Mouse (Mus musculus): ENCODE results near the gene Ankrd9. TPM values are rescaled to one million over a fixed set of nuclear protein-coding genes. Genes with fewer than 3 reads are reported as not detected.

Ankrd9 gene
- polyA plus RNA-seq, 1 experiment from 2014 or later: 16.7 TPM

DNA sequence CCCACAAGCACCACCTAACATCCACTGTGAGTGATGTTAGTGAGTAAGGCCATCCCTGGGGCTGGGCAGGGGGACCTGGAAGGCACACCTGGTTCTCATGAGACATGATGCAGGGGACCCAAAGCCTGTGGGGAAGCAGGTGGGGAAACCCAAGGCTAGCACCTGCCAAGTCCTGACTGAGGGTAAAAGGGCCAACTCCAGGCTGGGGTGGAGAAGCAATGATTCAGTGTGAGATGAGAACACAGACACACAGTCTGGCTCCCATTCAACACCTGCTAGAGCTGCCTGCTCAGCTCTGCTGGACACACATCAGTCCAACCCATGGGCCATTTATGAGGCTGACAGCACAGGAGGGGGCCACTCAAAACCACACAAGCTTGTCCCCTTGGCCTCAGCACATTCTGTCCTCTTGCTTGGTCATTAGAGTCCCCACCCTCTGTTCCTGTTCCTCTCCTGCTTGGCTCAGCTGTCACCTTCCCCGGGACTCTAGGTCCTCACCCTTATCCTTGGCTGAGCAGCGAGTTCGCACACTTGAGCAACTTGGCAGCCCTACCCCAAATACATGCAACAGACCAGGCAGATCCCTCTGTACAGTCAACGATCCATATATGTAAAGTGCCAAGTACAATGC lies 2.9 kb downstream of the Ankrd9 start:
- Histone ChIP-seq H3K9me3 (no peaks in the 10 kb centered on the region), H3K27ac (no peak overlapping the region), H3K27me3 (no peaks in the 10 kb centered on the region), H3K4me3 (replicated peaks) (no peak overlapping the region), H3K36me3 (peaks cover 57% of the 10 kb centered on the region), H3K9ac (replicated peaks) (no peak overlapping the region), H3K4me1 (replicated peaks) (peaks cover 15% of the 10 kb centered on the region), H3K4me2 (0 out of 2 replicates have a peak overlapping the region, but pooled peaks have one; percentile 94)
- ATAC-seq (ENCODE audit: insufficient number of reproducible peaks, insufficient read depth, low FRiP score, low TSS enrichment, low read depth): no peak
- 89% methylated on average over 4 of the region's 4 CpGs for WGBS

DNA sequence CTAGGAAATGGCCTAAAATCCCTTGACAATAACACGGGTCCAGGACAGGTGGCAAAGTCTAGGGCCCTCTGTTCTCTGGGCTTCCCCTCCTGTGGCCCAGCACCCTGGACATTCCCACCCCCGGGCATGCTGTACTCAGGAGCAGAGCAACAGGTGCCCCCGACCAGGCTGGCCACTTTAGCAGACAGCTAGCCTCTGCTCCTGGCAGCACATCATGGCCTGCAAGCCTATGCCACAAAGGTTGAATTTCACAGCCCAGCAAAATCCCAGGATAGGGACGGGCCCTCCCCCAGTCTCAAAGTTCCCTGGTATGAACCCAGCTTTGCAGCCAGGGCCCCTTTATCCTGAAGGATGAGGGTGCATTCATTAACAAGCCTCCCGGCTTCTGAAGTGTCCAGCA lies 3.5 kb downstream of the Ankrd9 start:
- 83% methylated on average over 5 of the region's 5 CpGs for WGBS
- peaks cover 63% of the 10 kb centered on the region for H3K36me3 ChIP-seq
- peaks cover 15% of the 10 kb centered on the region for H3K4me1 ChIP-seq (replicated peaks)
- H3K4me3 ChIP-seq (replicated peaks): no peak overlapping the region
- no peak overlapping the region for H3K27ac ChIP-seq
- no peak overlapping the region for H3K9ac ChIP-seq (replicated peaks)
- ATAC-seq (ENCODE audit: insufficient number of reproducible peaks, insufficient read depth, low FRiP score, low TSS enrichment, low read depth): no peak
- no peaks in the 10 kb centered on the region for H3K27me3 ChIP-seq
- no peaks in the 10 kb centered on the region for H3K9me3 ChIP-seq
- no peak overlapping the region for H3K4me2 ChIP-seq

DNA sequence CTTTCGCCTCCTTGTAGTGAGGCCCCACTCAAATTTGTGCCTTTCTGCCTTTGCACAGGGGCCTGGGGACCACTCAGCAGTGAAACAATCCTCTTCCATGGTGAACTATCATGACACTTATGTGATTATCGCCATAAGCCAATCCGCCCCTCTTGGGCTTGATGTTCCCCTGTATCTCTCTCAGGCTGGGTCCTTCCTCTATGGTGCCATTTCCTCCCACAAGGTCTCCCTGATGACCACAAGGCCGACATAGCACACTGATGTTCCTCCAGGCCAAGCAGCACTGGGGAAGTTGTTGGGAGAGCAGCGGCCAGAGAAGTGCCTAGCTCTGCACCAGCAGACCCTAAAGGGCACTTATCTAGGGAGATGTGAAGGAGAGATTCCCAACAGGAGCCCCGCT lies 4.1 kb downstream of the Ankrd9 start:
- Histone ChIP-seq H3K9ac (replicated peaks) (no peak overlapping the region), H3K4me1 (replicated peaks) (peaks cover 15% of the 10 kb centered on the region), H3K36me3 (peaks cover 69% of the 10 kb centered on the region), H3K27me3 (no peaks in the 10 kb centered on the region), H3K4me2 (no peak overlapping the region), H3K4me3 (replicated peaks) (no peak overlapping the region), H3K9me3 (no peaks in the 10 kb centered on the region), H3K27ac (no peak overlapping the region)
- 87% methylated on average over 6 of the region's 6 CpGs for WGBS
- no peak for ATAC-seq (ENCODE audit: insufficient number of reproducible peaks, insufficient read depth, low FRiP score, low TSS enrichment, low read depth)

DNA sequence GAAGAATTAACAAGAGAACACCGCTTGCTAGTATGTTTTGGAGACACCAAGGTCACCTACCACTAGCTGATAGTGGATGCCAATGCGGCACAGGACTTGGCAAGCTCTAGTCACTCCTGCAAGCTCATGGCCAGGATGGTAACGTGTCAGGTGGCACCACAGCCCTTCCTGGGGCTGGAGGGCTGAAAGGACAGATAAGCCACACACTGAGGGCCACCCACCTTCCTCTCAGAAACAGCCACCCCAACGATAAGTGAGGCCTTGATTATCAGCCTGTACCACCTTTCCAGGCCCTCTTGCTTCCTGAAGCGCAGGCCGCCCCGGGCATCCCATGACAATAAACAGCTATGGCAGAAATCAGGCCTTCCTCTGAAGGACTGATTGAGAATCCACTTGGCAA lies 4.5 kb downstream of the Ankrd9 start:
- Histone ChIP-seq H3K4me1 (replicated peaks) (peaks cover 11% of the 10 kb centered on the region), H3K9me3 (no peaks in the 10 kb centered on the region), H3K9ac (replicated peaks) (no peak overlapping the region; the same call in 1 of the 2 replicates), H3K36me3 (peaks cover 74% of the 10 kb centered on the region), H3K4me2 (no peak overlapping the region), H3K27ac (no peak overlapping the region), H3K27me3 (no peaks in the 10 kb centered on the region), H3K4me3 (replicated peaks) (no peak overlapping the region)
- no peak for ATAC-seq (ENCODE audit: insufficient number of reproducible peaks, insufficient read depth, low FRiP score, low TSS enrichment, low read depth)
- 89% methylated on average over 7 of the region's 7 CpGs for WGBS

DNA sequence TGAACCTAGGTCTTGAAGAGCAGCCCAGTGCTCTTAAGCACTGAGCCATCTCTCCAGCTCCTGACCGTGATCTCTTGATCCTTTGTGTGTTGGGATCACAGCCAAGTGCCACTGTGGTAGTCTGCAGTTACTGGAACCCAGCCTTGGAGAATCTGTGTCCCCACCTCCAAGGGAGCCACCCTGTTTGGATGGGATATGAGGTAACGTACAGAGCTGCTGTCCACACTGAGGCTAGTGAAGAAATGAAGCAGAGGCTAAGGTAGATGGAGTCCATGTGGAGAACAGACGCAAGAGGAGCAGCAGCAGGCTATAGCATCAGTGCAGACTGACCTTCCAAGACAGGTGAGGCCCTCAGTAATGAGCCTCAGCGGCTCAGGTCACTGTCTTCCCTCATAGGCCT lies 5.0 kb downstream of the Ankrd9 start:
- Histone ChIP-seq H3K4me2 (no peak overlapping the region), H3K4me1 (replicated peaks) (peaks cover 11% of the 10 kb centered on the region), H3K4me3 (replicated peaks) (no peak overlapping the region), H3K9ac (replicated peaks) (no peak overlapping the region), H3K27ac (no peak overlapping the region), H3K9me3 (no peaks in the 10 kb centered on the region), H3K36me3 (peaks cover 78% of the 10 kb centered on the region), H3K27me3 (no peaks in the 10 kb centered on the region)
- 89% methylated on average over 4 of the region's 4 CpGs for WGBS
- ATAC-seq (ENCODE audit: insufficient number of reproducible peaks, insufficient read depth, low FRiP score, low TSS enrichment, low read depth): no peak

DNA sequence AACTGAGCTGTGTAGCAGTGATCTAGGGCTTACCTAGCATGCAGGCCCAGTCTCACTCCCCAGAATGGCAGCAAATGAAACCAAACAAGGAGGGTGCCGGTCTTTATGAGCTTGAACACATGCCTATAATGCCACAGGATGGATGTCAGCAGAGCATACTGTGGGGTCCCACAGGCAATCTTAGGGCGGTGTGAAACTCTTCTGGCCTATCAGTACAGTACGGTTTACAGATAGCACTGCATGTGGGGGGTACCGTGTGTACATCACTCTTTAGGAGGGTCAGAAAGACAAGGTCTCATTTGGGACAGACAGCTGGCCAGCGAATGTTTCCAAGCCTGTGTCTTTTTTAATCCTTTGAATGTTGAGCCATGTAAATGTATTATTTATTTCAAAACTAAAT lies 6.9 kb downstream of the Ankrd9 start:
- H3K9me3 ChIP-seq: no peaks in the 10 kb centered on the region
- H3K27ac ChIP-seq: no peak overlapping the region
- no peak overlapping the region for H3K4me2 ChIP-seq
- no peak for ATAC-seq (ENCODE audit: insufficient number of reproducible peaks, insufficient read depth, low FRiP score, low TSS enrichment, low read depth)
- H3K9ac ChIP-seq (replicated peaks): no peak overlapping the region
- 92% methylated on average over 5 of the region's 5 CpGs for WGBS
- peaks cover 92% of the 10 kb centered on the region for H3K36me3 ChIP-seq
- H3K4me1 ChIP-seq (replicated peaks): no peaks in the 10 kb centered on the region
- H3K4me3 ChIP-seq (replicated peaks): no peak overlapping the region
- no peaks in the 10 kb centered on the region for H3K27me3 ChIP-seq

DNA sequence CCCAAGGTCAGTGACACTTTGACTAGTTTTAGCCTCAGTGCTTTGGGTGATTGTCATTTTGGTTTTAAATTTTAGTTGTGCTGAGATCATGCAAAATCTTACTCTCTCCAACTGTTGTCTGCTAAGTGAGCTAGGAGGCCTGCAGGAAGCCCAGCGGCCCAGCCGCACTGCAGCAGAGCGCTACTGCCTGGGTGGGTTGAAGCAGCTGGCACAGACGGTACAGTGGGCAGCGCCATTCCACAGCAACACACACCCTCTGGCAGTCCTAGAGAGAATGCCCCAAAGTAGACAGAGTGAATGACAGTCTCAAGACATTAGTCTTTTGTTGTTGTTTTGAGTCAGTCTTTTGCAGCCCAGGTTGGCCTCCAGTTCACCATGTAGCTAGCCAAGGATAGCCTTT lies 8.4 kb downstream of the Ankrd9 start:
- Histone ChIP-seq H3K9ac (replicated peaks) (no peak overlapping the region), H3K4me1 (replicated peaks) (no peaks in the 10 kb centered on the region), H3K4me3 (replicated peaks) (no peak overlapping the region), H3K27me3 (no peaks in the 10 kb centered on the region), H3K36me3 (peaks cover 77% of the 10 kb centered on the region), H3K9me3 (no peaks in the 10 kb centered on the region), H3K27ac (no peak overlapping the region), H3K4me2 (no peak overlapping the region)
- ATAC-seq (ENCODE audit: insufficient number of reproducible peaks, insufficient read depth, low FRiP score, low TSS enrichment, low read depth): no peak
- WGBS: 95% methylated on average over 5 of the region's 5 CpGs

DNA sequence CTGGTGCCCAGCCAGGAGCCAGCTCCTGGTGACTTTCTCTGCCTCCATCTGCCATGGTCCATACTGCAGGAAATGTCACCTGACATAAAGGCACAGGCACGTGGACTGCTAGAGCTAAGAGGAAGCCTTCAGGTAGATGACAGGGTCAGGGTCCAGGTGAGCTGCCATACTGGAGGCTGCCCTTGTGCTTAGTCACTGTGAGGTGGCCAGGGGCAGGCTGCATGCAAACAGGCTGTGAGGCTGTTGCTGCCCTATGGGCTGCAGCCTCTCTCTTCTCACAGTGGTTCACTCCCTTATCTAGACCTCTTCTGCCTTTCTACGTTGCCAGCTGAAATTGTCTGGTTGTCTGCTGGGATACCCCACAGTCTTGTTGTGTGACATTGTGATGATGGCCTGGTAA lies 11.7 kb downstream of the Ankrd9 start:
- WGBS: 88% methylated on average over 2 of the region's 2 CpGs
- no peak for ATAC-seq (ENCODE audit: insufficient number of reproducible peaks, insufficient read depth, low FRiP score, low TSS enrichment, low read depth)
- no peak overlapping the region for H3K4me2 ChIP-seq

DNA sequence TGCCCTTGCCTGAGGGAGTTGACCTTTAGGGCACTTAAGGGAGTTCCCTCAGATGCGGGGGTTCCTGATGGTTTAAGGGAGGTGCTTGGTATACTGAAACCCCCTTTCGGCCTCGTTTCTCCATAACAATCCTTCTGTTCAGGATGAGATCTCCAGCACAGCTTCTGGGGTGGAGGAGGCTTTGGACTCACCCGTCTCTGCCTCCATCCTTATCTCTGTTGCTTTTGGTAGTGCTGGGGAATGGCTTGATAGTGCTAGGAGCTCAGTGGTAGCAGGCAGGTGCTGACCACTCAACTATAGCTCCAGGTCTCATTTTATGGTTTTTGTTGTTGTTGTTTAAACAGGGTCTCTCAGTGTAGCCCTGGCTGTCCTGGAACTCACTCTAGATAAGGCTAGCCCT lies 12.8 kb downstream of the Ankrd9 start:
- no peak for ATAC-seq (ENCODE audit: insufficient number of reproducible peaks, insufficient read depth, low FRiP score, low TSS enrichment, low read depth)
- 79% methylated on average over 4 of the region's 4 CpGs for WGBS

More for the DNA sequence above, 11.7 kb downstream of the Ankrd9 start:
- no peaks in the 10 kb centered on the region for H3K27me3 ChIP-seq
- no peak overlapping the region for H3K9ac ChIP-seq (replicated peaks)
- H3K4me3 ChIP-seq (replicated peaks): no peak overlapping the region
- no peaks in the 10 kb centered on the region for H3K4me1 ChIP-seq (replicated peaks)
- H3K9me3 ChIP-seq: no peaks in the 10 kb centered on the region
- H3K27ac ChIP-seq: no peak overlapping the region
- peaks cover 55% of the 10 kb centered on the region for H3K36me3 ChIP-seq

DNA sequence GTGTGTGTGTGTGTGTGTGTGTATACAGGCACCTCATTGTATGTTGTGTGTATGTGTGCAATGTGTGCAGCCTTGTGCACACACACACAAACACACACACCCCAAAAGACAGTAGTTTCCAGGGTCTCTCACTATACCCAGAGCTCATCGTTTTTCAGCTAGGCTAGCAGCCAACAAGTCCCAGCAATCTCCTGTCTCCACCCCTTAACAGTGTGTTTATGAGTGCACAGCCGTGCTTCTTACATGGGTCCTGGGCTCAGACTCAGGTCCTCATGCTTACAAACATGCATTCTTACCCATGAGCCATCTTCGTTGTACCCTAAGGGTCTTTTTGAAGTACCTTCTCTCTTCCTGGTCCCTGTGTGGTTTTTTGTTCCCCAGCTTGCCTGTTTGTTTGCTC lies 13.3 kb downstream of the Ankrd9 start:
- 61% methylated on average over 3 of the region's 3 CpGs for WGBS
- H3K9ac ChIP-seq (replicated peaks): no peak overlapping the region
- ATAC-seq (ENCODE audit: insufficient number of reproducible peaks, insufficient read depth, low FRiP score, low TSS enrichment, low read depth): no peak

More for the DNA sequence above, 12.8 kb downstream of the Ankrd9 start:
- Histone ChIP-seq H3K27ac (no peak overlapping the region), H3K4me2 (no peak overlapping the region), H3K4me1 (replicated peaks) (no peaks in the 10 kb centered on the region), H3K27me3 (no peaks in the 10 kb centered on the region), H3K9ac (replicated peaks) (no peak overlapping the region), H3K9me3 (no peaks in the 10 kb centered on the region), H3K36me3 (peaks cover 50% of the 10 kb centered on the region), H3K4me3 (replicated peaks) (no peak overlapping the region)

DNA sequence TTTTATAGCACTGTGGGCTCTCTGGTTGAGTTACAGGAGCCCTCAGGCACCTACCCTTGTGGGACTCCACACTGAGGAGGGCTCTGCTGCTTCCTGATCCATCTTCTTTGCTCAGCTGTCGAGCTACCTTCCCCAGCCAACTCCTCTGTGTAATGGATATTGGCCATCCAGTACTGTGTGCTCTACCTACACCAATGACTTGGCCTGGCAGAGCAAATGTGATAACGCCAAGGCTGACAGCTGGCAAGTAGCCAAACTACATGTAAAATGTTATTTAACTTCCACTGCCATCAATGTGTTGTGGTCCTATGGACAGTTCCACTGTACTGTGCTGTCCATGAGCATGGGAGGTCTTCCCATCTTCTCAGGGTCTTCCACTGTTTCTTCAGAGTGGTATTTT lies 16.9 kb downstream of the Ankrd9 start:
- WGBS: 88% methylated on average over 2 of the region's 2 CpGs
- Histone ChIP-seq H3K9me3 (no peaks in the 10 kb centered on the region), H3K4me2 (no peak overlapping the region)

More for the DNA sequence above, 13.3 kb downstream of the Ankrd9 start:
- Histone ChIP-seq H3K36me3 (peaks cover 50% of the 10 kb centered on the region), H3K9me3 (no peaks in the 10 kb centered on the region), H3K27ac (no peak overlapping the region), H3K4me3 (replicated peaks) (no peak overlapping the region), H3K4me2 (no peak overlapping the region), H3K4me1 (replicated peaks) (no peaks in the 10 kb centered on the region), H3K27me3 (no peaks in the 10 kb centered on the region)

DNA sequence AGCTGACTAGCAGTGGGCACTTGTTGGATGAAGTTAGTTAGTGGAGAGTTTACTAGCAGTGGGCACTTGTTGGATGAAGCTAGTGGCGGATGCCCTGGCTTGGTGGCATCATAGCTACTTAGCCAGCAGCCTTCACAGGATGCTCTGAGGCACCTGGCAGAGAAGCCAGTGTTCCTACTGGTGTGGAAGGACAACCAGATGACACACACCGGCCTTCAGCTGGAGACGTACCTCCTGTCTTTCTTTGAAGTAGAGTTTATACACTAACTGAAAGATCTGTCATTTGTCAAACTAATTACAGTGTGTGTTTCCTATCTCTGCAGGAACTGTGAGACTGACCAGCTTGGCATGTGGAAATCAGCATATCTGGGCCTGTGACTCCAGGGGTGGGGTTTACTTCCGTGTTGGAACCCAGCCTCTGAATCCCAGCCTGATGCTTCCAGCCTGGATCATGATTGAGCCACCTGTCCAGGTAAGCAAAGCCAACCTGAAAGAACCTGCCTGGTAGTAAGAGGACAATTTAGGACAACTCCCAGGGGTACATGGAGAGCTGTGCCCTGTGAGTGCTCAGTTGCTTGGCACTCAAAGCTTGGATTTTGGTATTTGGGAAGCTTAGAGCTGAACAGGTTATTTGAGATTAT lies 24.4 kb downstream of the Ankrd9 start:
- H3K27ac ChIP-seq: no peak overlapping the region
- no peaks in the 10 kb centered on the region for H3K27me3 ChIP-seq
- ATAC-seq (ENCODE audit: insufficient number of reproducible peaks, insufficient read depth, low FRiP score, low TSS enrichment, low read depth): no peak
- no peak overlapping the region for H3K9ac ChIP-seq (replicated peaks)
- WGBS: 76% methylated on average over 4 of the region's 4 CpGs
- H3K4me3 ChIP-seq (replicated peaks): no peak overlapping the region
- H3K9me3 ChIP-seq: no peaks in the 10 kb centered on the region
- H3K4me2 ChIP-seq: no peak overlapping the region
- peaks cover 44% of the 10 kb centered on the region; the same call in 1 of the 2 replicates for H3K36me3 ChIP-seq
- no peaks in the 10 kb centered on the region for H3K4me1 ChIP-seq (replicated peaks)

More for the DNA sequence above, 16.9 kb downstream of the Ankrd9 start:
- Histone ChIP-seq H3K36me3 (peaks cover 31% of the 10 kb centered on the region), H3K27ac (no peak overlapping the region), H3K4me3 (replicated peaks) (no peak overlapping the region), H3K9ac (replicated peaks) (no peak overlapping the region), H3K4me1 (replicated peaks) (no peaks in the 10 kb centered on the region), H3K27me3 (no peaks in the 10 kb centered on the region)
- no peak for ATAC-seq (ENCODE audit: insufficient number of reproducible peaks, insufficient read depth, low FRiP score, low TSS enrichment, low read depth)
